Mouse (Mus musculus) heart, embryonic 14.5 days (tissue): ENCODE measurements around the gene Gpn1. TPM values are rescaled to one million over a fixed set of nuclear protein-coding genes. Genes with fewer than 3 reads are reported as not detected.

ENCODE experiments used
- ATAC-seq: fragments of 200-750 bp; cut with Nextera tagmentation; 2 replicates; pipeline ENCODE4 v1.8.0; 2017; ENCODE audit warnings: low read depth, moderate TSS enrichment; ENCODE audit not compliant: insufficient number of reproducible peaks, insufficient read depth, low FRiP score
- H3K27ac ChIP-seq, 2 experiments: fragments of 200-500 bp in 1 of 2; fragments of 300-500 bp in 1 of 2; sonication (generic) in 1 of 2; replicated peaks in 1 of 2; 2 replicates each; pipeline ENCODE4 v1.5.1; 2012 to 2014; ENCODE audit warnings: low read depth in 2 of 2, low read length in 2 of 2, control low read depth in 1 of 2, mild to moderate bottlenecking in 1 of 2, mixed read lengths in 1 of 2; ENCODE audit not compliant: control insufficient read depth in 1 of 2, insufficient read depth in 1 of 2
- H3K27me3 ChIP-seq: fragments of 300-500 bp; sonication (generic); 2 replicates; pipeline ENCODE4 v1.6.1; 2014; ENCODE audit warnings: mild to moderate bottlenecking, low read length, control low read depth; ENCODE audit not compliant: control insufficient read depth, insufficient read depth
- H3K36me3 ChIP-seq: fragments of 300-500 bp; sonication (generic); 2 replicates; pipeline ENCODE4 v1.6.1; 2014; ENCODE audit warnings: mild to moderate bottlenecking, control low read depth, low read length, mixed read lengths; ENCODE audit not compliant: control insufficient read depth, insufficient read depth
- H3K4me1 ChIP-seq, 2 experiments: fragments of 200-500 bp in 1 of 2; fragments of 300-500 bp in 1 of 2; sonication (generic) in 1 of 2; 2 replicates each; pipeline ENCODE4 v1.6.1; 2012 to 2014; ENCODE audit warnings: low read length in 2 of 2, control low read depth in 1 of 2, mixed read lengths in 1 of 2; ENCODE audit not compliant: control insufficient read depth in 2 of 2, insufficient read depth in 2 of 2
- H3K4me2 ChIP-seq: fragments of 300-500 bp; sonication (generic); 2 replicates; pipeline ENCODE4 v1.6.1; 2014; ENCODE audit warnings: mild to moderate bottlenecking, low read length
- H3K4me3 ChIP-seq, 2 experiments: fragments of 200-500 bp in 1 of 2; fragments of 300-500 bp in 1 of 2; sonication (generic) in 1 of 2; 2 replicates each; pipeline ENCODE4 v1.5.1; 2012 to 2014; ENCODE audit warnings: low read length in 2 of 2, mild to moderate bottlenecking in 2 of 2, control low read depth in 1 of 2, low read depth in 1 of 2, moderate library complexity in 1 of 2; ENCODE audit not compliant: control insufficient read depth in 1 of 2, insufficient read depth in 1 of 2
- H3K9ac ChIP-seq: fragments of 300-500 bp; sonication (generic); 2 replicates; pipeline ENCODE4 v1.6.1; 2014; ENCODE audit warnings: mild to moderate bottlenecking, low read length
- H3K9me3 ChIP-seq: fragments of 300-500 bp; sonication (generic); 2 replicates; pipeline ENCODE4 v1.6.1; 2016; ENCODE audit warnings: low read length, control low read depth; ENCODE audit not compliant: control insufficient read depth
- WGBS: fragments of 180-500 bp; shearing (Covaris S2); extraction: QIAGEN DNeasy Blood & Tissue Kit; methylation state at CpG from one replicate; pipeline ENCODE4 v1.1.7; 2014; 5-methylcytosine and 5-hydroxymethylcytosine counted together
- polyA plus RNA-seq: library from polyadenylated mRNA; unstranded; fragments of >200 nt; fragmentation: Nextera tagmentation; extraction: Ambion mirVana; gene quantifications from 2 replicates; pipeline ENCODE4 v1.2.1, GENCODE M21; 2014

Gene Gpn1
- polyA plus RNA-seq, 1 experiment from 2014 or later: 37.9 TPM

DNA sequence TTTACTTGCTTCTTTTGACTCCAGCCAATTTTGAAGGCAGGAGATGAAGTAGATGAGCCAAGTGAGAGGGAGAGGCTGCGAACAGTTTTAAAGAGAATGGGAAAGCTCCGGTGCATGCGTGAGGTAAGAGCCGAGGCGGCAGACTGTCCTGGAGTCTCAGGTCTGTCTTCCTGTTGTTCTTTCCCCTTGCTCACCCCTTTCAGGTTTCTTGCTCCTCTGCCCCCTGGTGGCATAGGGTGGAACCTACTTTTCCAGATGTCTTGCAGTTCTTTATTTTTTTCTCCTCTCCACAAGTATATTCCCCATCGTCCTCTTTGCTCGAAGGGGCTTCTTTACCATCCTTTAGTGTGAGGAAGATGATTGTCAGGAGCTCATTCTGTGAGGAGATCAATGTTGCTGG, 24.2 kb upstream of the Gpn1 start:
- no peak for ATAC-seq
- 66% methylated on average over 7 of the region's 7 CpGs for WGBS
- Histone ChIP-seq H3K4me3 (no peak overlapping the region), H3K27ac (no peak overlapping the region), H3K36me3 (peaks cover 88% of the 10 kb centered on the region), H3K9ac (no peak overlapping the region), H3K9me3 (no peaks in the 10 kb centered on the region), H3K27me3 (no peaks in the 10 kb centered on the region), H3K4me1 (no peaks in the 10 kb centered on the region), H3K4me2 (no peak overlapping the region)

DNA sequence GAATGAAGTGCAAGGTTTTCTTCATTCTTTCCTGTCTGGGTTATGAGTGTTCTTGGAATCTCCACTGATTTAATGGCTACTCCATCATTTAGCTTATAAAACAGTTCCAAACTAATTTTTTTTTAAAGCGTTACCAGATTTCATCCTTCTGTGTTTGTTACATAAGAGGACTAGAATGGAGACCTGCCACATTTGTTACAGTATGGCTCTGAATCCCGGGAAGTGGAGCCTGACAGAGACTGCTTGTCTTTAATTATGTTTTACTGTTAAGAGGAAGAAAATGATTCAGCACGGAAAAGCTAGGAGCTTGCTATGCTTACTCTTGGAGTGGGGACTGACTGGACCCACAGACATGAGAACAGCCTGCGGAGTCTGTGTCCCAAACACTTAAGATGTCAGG, 14.0 kb upstream of the Gpn1 start:
- H3K27ac ChIP-seq: no peak overlapping the region
- no peak overlapping the region for H3K4me3 ChIP-seq
- no peaks in the 10 kb centered on the region for H3K9me3 ChIP-seq
- ATAC-seq: no peak
- H3K36me3 ChIP-seq: peaks cover 68% of the 10 kb centered on the region
- WGBS: 88% methylated on average over 4 of the region's 4 CpGs
- no peak overlapping the region for H3K9ac ChIP-seq
- H3K4me1 ChIP-seq: no peaks in the 10 kb centered on the region
- H3K4me2 ChIP-seq: no peak overlapping the region
- H3K27me3 ChIP-seq: no peaks in the 10 kb centered on the region

DNA sequence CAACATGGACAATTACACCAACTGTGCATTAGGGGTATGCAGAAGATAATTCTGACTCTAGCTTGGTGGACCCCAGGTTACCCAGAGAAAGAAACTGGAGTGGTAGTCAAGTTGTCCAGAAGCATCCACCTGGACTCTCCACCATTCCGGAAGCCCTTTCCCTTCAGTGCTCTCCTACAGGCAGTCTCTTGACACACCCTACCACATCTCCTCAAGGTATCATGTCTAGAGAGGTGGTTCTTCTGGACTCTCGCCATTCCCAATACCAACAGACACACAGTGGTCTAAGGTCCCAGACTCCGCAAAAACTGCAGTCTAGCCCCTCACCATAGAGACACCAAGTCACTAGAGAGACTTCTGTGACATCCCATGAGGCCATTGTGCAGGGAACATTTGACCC, 9.1 kb upstream of the Gpn1 start, which contains the start of gene 4930548H24Rik:
Gene 4930548H24Rik, plus strand, starts transcription at position 301 of the 400 bp plus-strand sequence.
- WGBS: 87% methylated on average over 3 of the region's 3 CpGs
- Histone ChIP-seq H3K36me3 (peaks cover 19% of the 10 kb centered on the region), H3K4me2 (no peak within 1 kb of the TSS), H3K4me1 (no peaks in the 10 kb centered on the region), H3K9me3 (no peaks in the 10 kb centered on the region), H3K27me3 (no peaks in the 10 kb centered on the region), H3K9ac (no peak within 1 kb of the TSS), H3K4me3 (no peak within 1 kb of the TSS), H3K27ac (no peak within 1 kb of the TSS)
- ATAC-seq: no peak

DNA sequence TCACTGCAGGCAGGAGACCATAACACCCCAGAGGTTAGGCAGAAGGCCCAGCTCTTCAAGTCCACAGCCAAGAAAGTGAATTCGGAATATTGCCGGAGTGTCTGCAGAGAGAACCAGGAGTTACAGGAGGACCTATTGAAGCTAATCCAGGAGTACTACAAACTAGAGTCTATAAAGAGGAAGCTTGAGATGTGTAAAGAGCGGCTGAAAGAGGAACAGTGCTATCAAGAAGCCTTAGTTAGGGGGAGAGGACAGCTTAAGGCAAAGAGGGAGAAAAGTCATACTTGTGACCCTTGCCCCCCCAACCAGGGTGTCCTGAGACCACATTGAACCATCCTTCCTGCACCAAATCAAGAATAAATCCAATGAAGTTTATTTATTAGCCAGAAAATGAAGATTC, 6.7 kb upstream of the Gpn1 start:
- WGBS: 89% methylated on average over 3 of the region's 3 CpGs
- no peak overlapping the region for H3K4me3 ChIP-seq

DNA sequence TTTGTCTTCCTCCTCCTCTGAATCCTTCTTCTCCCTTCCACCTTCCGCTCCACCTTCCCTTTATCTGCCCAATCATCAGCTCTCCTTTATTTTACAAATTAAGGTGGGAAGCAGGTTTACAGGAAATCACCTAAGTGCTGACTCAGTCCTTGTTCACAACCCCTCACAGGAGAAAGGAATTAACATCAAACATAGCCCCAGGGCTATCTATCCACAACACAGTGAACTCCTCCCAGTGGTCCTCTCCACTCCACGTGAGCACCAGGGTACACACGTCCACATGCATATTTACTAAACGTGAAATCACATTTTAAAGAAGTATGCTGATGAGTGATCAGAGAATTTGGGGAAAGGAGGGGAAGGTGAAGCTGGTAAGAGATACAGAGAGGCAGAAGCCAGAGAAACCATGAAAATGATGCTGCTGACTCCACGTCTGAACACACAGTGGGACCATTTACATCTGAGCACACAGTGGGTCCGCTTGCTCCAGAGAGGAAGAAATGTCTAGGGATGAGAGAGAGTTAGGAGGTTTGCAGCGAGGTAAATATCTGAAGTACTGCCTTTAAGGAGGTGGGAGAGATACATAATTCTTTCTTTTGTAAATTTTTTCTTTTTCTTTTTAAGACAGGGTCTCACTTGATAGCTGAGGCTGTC, 5.3 kb upstream of the Gpn1 start:
- no peak overlapping the region for H3K4me2 ChIP-seq
- H3K9ac ChIP-seq: no peak overlapping the region
- no peak overlapping the region for H3K4me3 ChIP-seq
- WGBS: 54% methylated on average over 7 of the region's 7 CpGs
- no peak overlapping the region for H3K27ac ChIP-seq
- no peaks in the 10 kb centered on the region for H3K36me3 ChIP-seq
- no peaks in the 10 kb centered on the region for H3K9me3 ChIP-seq
- H3K27me3 ChIP-seq: no peaks in the 10 kb centered on the region
- H3K4me1 ChIP-seq: 0 out of 4 replicates have a peak, but pooled peaks cover 0 to 3% of the 10 kb centered on the region in 2 experiments
- ATAC-seq: no peak

More for the DNA sequence above, 6.7 kb upstream of the Gpn1 start:
- ATAC-seq: no peak
- no peak overlapping the region for H3K9ac ChIP-seq
- H3K27ac ChIP-seq: no peak overlapping the region
- H3K36me3 ChIP-seq: no peaks in the 10 kb centered on the region
- H3K9me3 ChIP-seq: no peaks in the 10 kb centered on the region
- H3K4me2 ChIP-seq: no peak overlapping the region
- no peaks in the 10 kb centered on the region for H3K4me1 ChIP-seq
- H3K27me3 ChIP-seq: no peaks in the 10 kb centered on the region

DNA sequence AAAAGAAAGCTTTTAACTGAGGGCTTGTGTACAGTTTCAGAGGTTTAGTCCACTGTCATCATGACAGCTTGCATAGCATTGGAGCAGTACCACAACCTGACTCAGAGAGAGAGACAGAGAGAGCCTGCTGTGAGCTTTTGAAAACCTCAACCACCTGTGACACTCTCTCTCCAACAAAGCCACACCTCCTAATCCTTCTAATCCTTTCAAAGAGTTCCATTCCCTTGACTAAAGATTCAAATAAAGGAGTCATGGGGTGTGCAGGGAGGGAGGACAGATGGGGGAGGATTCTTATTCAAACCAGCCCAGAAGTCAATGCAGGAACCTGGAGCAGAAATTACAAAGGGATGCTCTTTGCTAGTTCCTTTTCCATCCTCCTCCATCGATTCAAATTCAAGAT, 2.5 kb upstream of the Gpn1 start:
- Histone ChIP-seq H3K27me3 (no peaks in the 10 kb centered on the region), H3K4me1 (peaks cover 4 to 12% of the 10 kb centered on the region in 2 experiments), H3K36me3 (peaks cover 9% of the 10 kb centered on the region), H3K27ac (no peak overlapping the region), H3K9me3 (no peaks in the 10 kb centered on the region), H3K4me3 (no peak overlapping the region), H3K4me2 (no peak overlapping the region), H3K9ac (no peak overlapping the region)
- ATAC-seq: no peak
- WGBS: 48% methylated on average over 1 of the region's 1 CpGs

DNA sequence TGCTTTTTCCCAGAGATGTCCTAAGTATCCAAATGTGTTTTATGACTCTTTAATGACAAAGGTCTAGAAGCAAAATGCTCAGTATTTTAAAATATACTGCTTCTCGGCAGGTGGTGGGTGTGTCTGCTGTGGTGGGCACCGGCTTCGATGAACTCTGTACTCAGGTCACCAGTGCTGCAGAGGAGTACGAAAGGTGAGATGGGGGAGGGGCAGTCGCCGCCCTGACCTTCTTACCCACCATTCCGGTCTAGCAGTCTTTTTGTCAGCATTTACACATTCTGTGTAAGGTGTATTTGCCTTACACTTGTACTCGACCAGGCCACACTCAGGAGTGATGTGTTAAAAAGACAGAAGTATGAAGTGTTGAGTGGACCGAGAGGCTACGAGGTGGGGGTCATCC, 10.3 kb downstream of the Gpn1 start:
- 87% methylated on average over 10 of the region's 10 CpGs for WGBS
- Histone ChIP-seq H3K4me1 (0 out of 4 replicates have a peak, but pooled peaks cover 0 to 9% of the 10 kb centered on the region in 2 experiments), H3K4me3 (no peak overlapping the region), H3K9ac (no peak overlapping the region), H3K9me3 (no peaks in the 10 kb centered on the region), H3K27me3 (no peaks in the 10 kb centered on the region), H3K36me3 (peaks cover 93% of the 10 kb centered on the region), H3K4me2 (no peak overlapping the region), H3K27ac (no peak overlapping the region)
- no peak for ATAC-seq

DNA sequence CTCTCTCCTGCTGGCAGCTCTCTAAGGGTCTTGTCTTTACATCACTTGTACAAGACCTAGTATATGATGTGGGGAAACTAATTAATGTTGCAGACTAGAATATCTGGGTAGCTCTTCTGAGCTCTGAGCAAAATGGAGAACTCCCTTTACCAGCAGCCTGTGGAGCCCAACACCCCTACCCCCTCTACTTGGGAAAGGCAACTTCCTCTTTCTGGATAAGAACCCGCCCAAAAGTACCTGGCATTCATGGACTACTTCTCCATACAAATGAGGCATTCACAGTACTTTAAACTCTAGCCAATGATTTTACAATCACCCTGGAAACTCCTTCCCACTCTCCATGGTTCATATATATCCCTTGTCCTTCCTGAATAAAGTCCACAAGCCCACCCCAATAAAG, 17.9 kb downstream of the Gpn1 start:
- no peak overlapping the region for H3K4me3 ChIP-seq
- no peak overlapping the region for H3K9ac ChIP-seq
- no peaks in the 10 kb centered on the region for H3K27me3 ChIP-seq
- H3K4me1 ChIP-seq: no peaks in the 10 kb centered on the region
- H3K36me3 ChIP-seq: peaks cover 97% of the 10 kb centered on the region
- no peak overlapping the region for H3K4me2 ChIP-seq
- no peaks in the 10 kb centered on the region for H3K9me3 ChIP-seq
- 67% methylated on average over 1 of the region's 1 CpGs for WGBS
- no peak for ATAC-seq
- H3K27ac ChIP-seq: no peak overlapping the region
